Mouse (Mus musculus): ENCODE data around the gene Actl6b. TPM values are rescaled to one million over a fixed set of nuclear protein-coding genes. Genes with fewer than 3 reads are reported as not detected.

Gene Actl6b
- polyA plus RNA-seq, 1 experiment from 2014 or later = 0.71 TPM

GRCm38 (mm10) chr5:137521861-137522260, 31.5 kb upstream of the Actl6b start:
- H3K4me2 ChIP-seq = no peak overlapping the region
- peaks cover 81% of the 10 kb centered on the region for H3K36me3 ChIP-seq
- no peaks in the 10 kb centered on the region for H3K27me3 ChIP-seq
- ATAC-seq (ENCODE audit: borderline replicate concordance, extremely low read depth, low FRiP score, low TSS enrichment) = no peak
- 67% methylated on average over 9 of the region's 9 CpGs for WGBS
- H3K27ac ChIP-seq = no peak overlapping the region
- peaks cover 10% of the 10 kb centered on the region; the same call in 1 of the 2 replicates for H3K4me1 ChIP-seq
- H3K4me3 ChIP-seq = no peak overlapping the region
- no peaks in the 10 kb centered on the region for H3K9me3 ChIP-seq
- H3K9ac ChIP-seq = no peak overlapping the region

GRCm38 (mm10) chr5:137522711-137523110, 30.6 kb upstream of the Actl6b start:
- 68% methylated on average over 11 of the region's 11 CpGs for WGBS
- Histone ChIP-seq H3K36me3 (peaks cover 88% of the 10 kb centered on the region), H3K4me2 (no peak overlapping the region), H3K27me3 (no peaks in the 10 kb centered on the region), H3K9me3 (no peaks in the 10 kb centered on the region), H3K4me3 (no peak overlapping the region), H3K27ac (no peak overlapping the region), H3K4me1 (peaks cover 10% of the 10 kb centered on the region; the same call in 1 of the 2 replicates), H3K9ac (no peak overlapping the region)
- no peak for ATAC-seq (ENCODE audit: borderline replicate concordance, extremely low read depth, low FRiP score, low TSS enrichment)

DNA sequence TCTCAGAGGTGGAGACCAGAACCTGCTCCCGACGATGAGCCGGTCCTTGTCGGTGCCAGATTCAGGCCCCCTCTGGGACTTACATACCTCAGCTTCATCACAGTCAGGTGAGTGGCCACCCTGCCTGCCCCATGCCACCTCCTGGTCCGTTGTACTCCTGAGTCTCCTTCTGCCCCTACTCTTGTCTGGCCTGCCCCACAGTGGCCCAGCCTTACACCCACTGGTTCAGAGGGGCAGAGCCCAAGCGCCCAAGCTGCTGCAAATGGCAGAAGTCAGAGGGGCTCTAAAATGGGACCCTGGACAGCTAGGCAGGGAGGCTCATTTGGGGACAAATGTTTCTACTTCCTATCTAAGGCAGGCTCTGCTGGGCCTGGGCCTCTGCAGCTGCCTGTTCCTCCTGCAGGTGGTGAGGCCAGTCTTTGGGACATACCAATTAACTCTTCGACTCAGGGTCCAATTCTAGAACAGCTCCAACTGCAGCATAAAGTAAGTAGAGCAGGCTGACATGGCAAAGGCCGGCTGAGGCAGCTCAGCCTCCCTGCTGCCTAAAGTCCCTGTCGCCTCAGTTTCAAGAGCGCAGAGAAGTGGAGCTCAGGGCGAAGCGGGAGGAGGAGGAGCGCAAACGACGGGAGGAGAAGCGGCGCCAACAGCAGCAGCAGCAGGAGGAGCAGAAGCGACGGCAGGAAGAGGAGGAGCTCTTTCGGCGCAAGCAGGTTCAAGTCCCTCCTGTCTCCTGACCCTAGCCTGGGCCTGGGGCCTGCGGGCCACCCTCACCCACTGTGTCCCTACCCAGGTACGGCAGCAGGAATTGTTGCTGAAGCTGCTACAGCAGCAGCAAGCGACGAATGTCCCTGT, 29.7 kb upstream of the Actl6b start:
- 77% methylated on average over 25 of the region's 25 CpGs for WGBS
- peaks cover 10% of the 10 kb centered on the region; the same call in 1 of the 2 replicates for H3K4me1 ChIP-seq
- peaks cover 96% of the 10 kb centered on the region for H3K36me3 ChIP-seq
- H3K27ac ChIP-seq = no peak overlapping the region
- no peaks in the 10 kb centered on the region for H3K27me3 ChIP-seq
- H3K4me2 ChIP-seq = no peak overlapping the region
- H3K4me3 ChIP-seq = no peak overlapping the region
- ATAC-seq (ENCODE audit: borderline replicate concordance, extremely low read depth, low FRiP score, low TSS enrichment) = no peak
- no peak overlapping the region for H3K9ac ChIP-seq
- H3K9me3 ChIP-seq = no peaks in the 10 kb centered on the region

DNA sequence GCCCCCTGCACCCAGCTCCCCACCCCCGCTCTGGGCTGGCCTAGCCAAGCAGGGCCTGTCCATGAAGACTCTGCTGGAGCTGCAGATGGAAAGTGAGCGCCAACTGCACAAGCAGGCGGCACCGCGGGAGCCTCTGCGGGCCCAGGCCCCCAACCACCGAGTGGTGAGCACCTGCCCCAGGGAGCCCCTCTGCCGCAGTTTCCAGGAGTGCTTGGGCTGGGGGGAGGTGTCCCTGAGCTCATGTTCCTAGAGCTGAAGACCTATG, 29.1 kb upstream of the Actl6b start:
- H3K4me3 ChIP-seq = no peak overlapping the region
- WGBS = 85% methylated on average over 8 of the region's 8 CpGs
- H3K9ac ChIP-seq = no peak overlapping the region
- no peaks in the 10 kb centered on the region for H3K27me3 ChIP-seq
- no peak overlapping the region for H3K27ac ChIP-seq
- H3K36me3 ChIP-seq = peaks cover 96% of the 10 kb centered on the region
- H3K4me2 ChIP-seq = no peak overlapping the region
- ATAC-seq (ENCODE audit: borderline replicate concordance, extremely low read depth, low FRiP score, low TSS enrichment) = no peak
- H3K4me1 ChIP-seq = peaks cover 10% of the 10 kb centered on the region; the same call in 1 of the 2 replicates
- no peaks in the 10 kb centered on the region for H3K9me3 ChIP-seq

- H3K27ac ChIP-seq = no peak overlapping the region
- H3K4me1 ChIP-seq = peaks cover 13% of the 10 kb centered on the region; the same call in 1 of the 2 replicates
- H3K9me3 ChIP-seq = no peaks in the 10 kb centered on the region
- 82% methylated on average over 13 of the region's 13 CpGs for whole genome bisulfite sequencing
- H3K4me2 ChIP-seq = no peak overlapping the region
- peaks cover 96% of the 10 kb centered on the region for H3K36me3 ChIP-seq
- no peak for ATAC-seq (ENCODE audit: borderline replicate concordance, extremely low read depth, low FRiP score, low TSS enrichment)
- no peaks in the 10 kb centered on the region for H3K27me3 ChIP-seq
- no peak overlapping the region for H3K4me3 ChIP-seq
- no peak overlapping the region for H3K9ac ChIP-seq
These were observed 28.6 kb upstream of the Actl6b start for GRCm38 (mm10) chr5:137524671-137525070.

GRCm38 (mm10) chr5:137525511-137525910, 27.8 kb upstream of the Actl6b start:
- 72% methylated on average over 16 of the region's 16 CpGs for WGBS
- no peak for ATAC-seq (ENCODE audit: borderline replicate concordance, extremely low read depth, low FRiP score, low TSS enrichment)
- H3K4me3 ChIP-seq = no peak overlapping the region

DNA sequence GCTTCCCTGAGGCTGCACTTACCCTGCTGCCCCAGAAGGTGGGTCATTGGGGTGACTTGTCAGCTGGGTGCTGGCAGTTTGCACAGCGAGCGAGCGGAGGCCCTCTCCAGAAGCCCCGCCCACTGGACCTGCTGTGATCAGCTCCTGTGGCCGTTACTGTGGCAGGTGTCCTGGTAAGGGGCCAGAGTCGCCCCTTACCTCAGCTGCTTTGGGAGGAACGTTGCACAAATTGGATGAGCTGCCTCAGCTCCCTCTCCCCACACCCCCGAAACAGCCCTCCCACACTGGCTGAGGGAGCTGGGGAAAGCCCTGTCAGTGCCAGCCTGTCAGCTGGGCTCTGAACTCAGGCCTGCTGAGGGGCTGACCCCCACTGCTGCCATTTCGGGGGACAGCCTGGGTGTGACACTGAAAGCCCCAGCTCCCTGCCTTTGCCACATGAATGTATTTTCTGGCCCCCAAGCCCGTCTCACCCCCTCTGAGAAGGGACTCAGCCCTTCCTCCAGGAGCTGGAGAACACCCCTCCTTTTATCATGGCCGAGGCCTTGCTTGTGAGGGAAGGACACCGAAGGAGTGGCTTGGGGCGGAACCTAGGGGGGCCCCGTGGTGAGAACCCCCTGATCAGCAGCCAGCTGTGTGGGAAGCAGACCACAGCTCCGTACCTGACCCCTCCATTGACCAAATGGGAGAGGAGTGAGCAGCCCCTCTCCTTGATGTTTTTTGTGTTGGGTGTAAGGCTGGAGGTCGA, 27.0 kb upstream of the Actl6b start:
- peaks cover 21% of the 10 kb centered on the region; the same call in 1 of the 2 replicates for H3K4me1 ChIP-seq
- no peak overlapping the region for H3K4me2 ChIP-seq
- ATAC-seq (ENCODE audit: borderline replicate concordance, extremely low read depth, low FRiP score, low TSS enrichment) = no peak
- no peak overlapping the region for H3K9ac ChIP-seq
- no peaks in the 10 kb centered on the region for H3K27me3 ChIP-seq
- peaks cover 85% of the 10 kb centered on the region for H3K36me3 ChIP-seq
- WGBS = 46% methylated on average over 16 of the region's 16 CpGs
- no peak overlapping the region for H3K4me3 ChIP-seq
- H3K27ac ChIP-seq = no peak overlapping the region
- no peaks in the 10 kb centered on the region for H3K9me3 ChIP-seq

More at GRCm38 (mm10) chr5:137525511-137525910, 27.8 kb upstream of the Actl6b start:
- H3K4me1 ChIP-seq = peaks cover 20% of the 10 kb centered on the region; the same call in 1 of the 2 replicates
- H3K36me3 ChIP-seq = peaks cover 94% of the 10 kb centered on the region
- no peaks in the 10 kb centered on the region for H3K27me3 ChIP-seq
- H3K4me2 ChIP-seq = no peak overlapping the region
- H3K9ac ChIP-seq = no peak overlapping the region
- H3K27ac ChIP-seq = no peak overlapping the region
- no peaks in the 10 kb centered on the region for H3K9me3 ChIP-seq

GRCm38 (mm10) chr5:137527413-137527812, 25.9 kb upstream of the Actl6b start:
- 68% methylated on average over 1 of the region's 1 CpGs for WGBS

GRCm38 (mm10) chr5:137528247-137528968, 24.9 kb upstream of the Actl6b start:
- Histone ChIP-seq H3K4me3 (no peak overlapping the region), H3K4me1 (peaks cover 21% of the 10 kb centered on the region; the same call in 1 of the 2 replicates), H3K9ac (no peak overlapping the region), H3K27ac (no peak overlapping the region), H3K4me2 (no peak overlapping the region), H3K27me3 (no peaks in the 10 kb centered on the region), H3K36me3 (peaks cover 65% of the 10 kb centered on the region), H3K9me3 (no peaks in the 10 kb centered on the region)
- no peak for ATAC-seq (ENCODE audit: borderline replicate concordance, extremely low read depth, low FRiP score, low TSS enrichment)
- 75% methylated on average over 22 of the region's 22 CpGs for WGBS

More at GRCm38 (mm10) chr5:137527413-137527812, 25.9 kb upstream of the Actl6b start:
- Histone ChIP-seq H3K9ac (no peak overlapping the region), H3K27me3 (no peaks in the 10 kb centered on the region), H3K4me2 (no peak overlapping the region), H3K27ac (no peak overlapping the region), H3K4me1 (peaks cover 21% of the 10 kb centered on the region; the same call in 1 of the 2 replicates), H3K36me3 (peaks cover 75% of the 10 kb centered on the region), H3K9me3 (no peaks in the 10 kb centered on the region), H3K4me3 (no peak overlapping the region)
- ATAC-seq (ENCODE audit: borderline replicate concordance, extremely low read depth, low FRiP score, low TSS enrichment) = no peak

DNA sequence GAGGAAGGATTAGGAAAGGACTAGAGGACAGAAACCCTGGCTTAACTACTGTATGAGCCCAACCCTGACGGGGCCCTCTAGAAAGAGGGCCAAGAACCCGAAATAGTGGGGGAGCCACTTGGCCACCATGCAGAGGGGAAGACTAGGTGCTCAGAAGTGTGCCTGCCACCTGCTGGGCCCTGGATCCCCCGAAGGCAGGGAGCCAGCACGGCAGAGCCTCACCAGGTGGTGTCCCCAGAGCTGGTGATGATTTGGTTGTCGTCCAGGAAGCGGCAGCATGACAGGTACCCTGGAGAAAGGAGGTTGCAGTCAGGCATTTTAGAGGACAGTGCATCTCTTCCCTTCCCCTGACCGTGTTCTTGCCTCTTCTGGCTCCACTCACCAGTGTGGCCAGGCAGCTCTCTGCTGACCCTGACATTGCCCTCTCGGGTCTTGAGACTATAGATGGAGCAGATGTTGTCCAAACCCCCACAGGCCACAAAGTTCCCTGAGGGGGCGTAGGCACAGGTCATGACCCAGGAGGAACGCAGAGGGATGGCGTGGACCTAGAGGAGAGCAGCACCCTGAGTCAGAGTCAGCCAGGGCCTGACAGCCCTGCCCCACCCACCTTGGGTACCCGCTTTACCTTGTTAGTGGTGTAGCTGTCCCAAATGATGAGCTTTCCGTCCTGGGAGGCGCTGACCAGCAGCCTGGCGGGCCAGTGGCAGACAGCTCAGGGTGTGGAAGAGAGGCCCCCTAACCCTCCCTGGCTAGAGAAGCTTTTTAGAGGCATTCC, 23.9 kb upstream of the Actl6b start:
- Histone ChIP-seq H3K4me1 (peaks cover 27% of the 10 kb centered on the region; the same call in 1 of the 2 replicates), H3K9me3 (no peaks in the 10 kb centered on the region), H3K4me3 (peak overlapping the region; percentile 87; the same call in 1 of the 2 replicates), H3K36me3 (peaks cover 55% of the 10 kb centered on the region), H3K27ac (no peak overlapping the region), H3K4me2 (0 out of 2 replicates have a peak overlapping the region, but pooled peaks have one; percentile 96), H3K27me3 (no peaks in the 10 kb centered on the region), H3K9ac (no peak overlapping the region)
- 70% methylated on average over 15 of the region's 15 CpGs for WGBS
- ATAC-seq (ENCODE audit: borderline replicate concordance, extremely low read depth, low FRiP score, low TSS enrichment) = no peak

GRCm38 (mm10) chr5:137530075-137530474, 23.2 kb upstream of the Actl6b start:
- H3K4me3 ChIP-seq = peak overlapping the region; percentile 87
- ATAC-seq (ENCODE audit: borderline replicate concordance, extremely low read depth, low FRiP score, low TSS enrichment) = no peak
- peaks cover 48% of the 10 kb centered on the region for H3K36me3 ChIP-seq
- H3K27me3 ChIP-seq = no peaks in the 10 kb centered on the region
- H3K27ac ChIP-seq = peak overlapping the region; percentile 94
- no peaks in the 10 kb centered on the region for H3K9me3 ChIP-seq
- peak overlapping the region; percentile 96 for H3K4me2 ChIP-seq
- peak overlapping the region; percentile 84; the same call in 1 of the 2 replicates for H3K9ac ChIP-seq
- 70% methylated on average over 8 of the region's 8 CpGs for WGBS
- peaks cover 27% of the 10 kb centered on the region; the same call in 1 of the 2 replicates for H3K4me1 ChIP-seq

All from lung, embryonic 15.5 days (tissue).